Mouse (Mus musculus) kidney, embryonic 14.5 days (tissue): ENCODE results near the gene Ndufa7. TPM values are rescaled to one million over a fixed set of nuclear protein-coding genes. Genes with fewer than 3 reads are reported as not detected.

Experiments used
- ATAC-seq: fragments of 200-750 bp; cut with Nextera tagmentation; 2 replicates; pipeline ENCODE4 v1.8.0; 2017; ENCODE audit warnings: moderate number of reproducible peaks, mild to moderate bottlenecking, moderate TSS enrichment, moderate library complexity; ENCODE audit not compliant: low FRiP score, low TSS enrichment
- H3K27ac ChIP-seq: fragments of 300-500 bp; sonication (generic); 2 replicates; pipeline ENCODE4 v1.5.1; 2014; ENCODE audit warnings: low read depth, mild to moderate bottlenecking, low read length, moderate library complexity, mixed read lengths
- H3K27me3 ChIP-seq: fragments of 300-500 bp; sonication (generic); 2 replicates; pipeline ENCODE4 v1.6.1; 2014; ENCODE audit warnings: mild to moderate bottlenecking, low read length; ENCODE audit not compliant: control insufficient read depth, insufficient read depth
- H3K36me3 ChIP-seq: fragments of 300-500 bp; sonication (generic); 2 replicates; pipeline ENCODE4 v1.6.1; 2014; ENCODE audit warnings: low read length, mixed read lengths; ENCODE audit not compliant: control insufficient read depth, insufficient read depth
- H3K4me1 ChIP-seq: fragments of 300-500 bp; sonication (generic); 2 replicates; pipeline ENCODE4 v1.6.1; 2014; ENCODE audit warnings: low read length, mixed read lengths; ENCODE audit not compliant: control insufficient read depth, insufficient read depth
- H3K4me2 ChIP-seq: fragments of 300-500 bp; sonication (generic); replicated peaks from 2 replicates; pipeline ENCODE4 v1.6.1; 2014; ENCODE audit warnings: low read depth, mild to moderate bottlenecking, low read length
- H3K4me3 ChIP-seq: fragments of 300-500 bp; sonication (generic); 2 replicates; pipeline ENCODE4 v1.5.1; 2014; ENCODE audit warnings: mild to moderate bottlenecking, low read length
- H3K9ac ChIP-seq: fragments of 300-500 bp; sonication (generic); 2 replicates; pipeline ENCODE4 v1.6.1; 2014; ENCODE audit warnings: low read depth, mild to moderate bottlenecking, low read length, moderate library complexity
- H3K9me3 ChIP-seq: fragments of 300-500 bp; sonication (generic); 2 replicates; pipeline ENCODE4 v1.6.1; 2016; ENCODE audit warnings: low read length; ENCODE audit not compliant: control insufficient read depth
- WGBS: fragments of 180-500 bp; shearing (Covaris S2); extraction: QIAGEN DNeasy Blood & Tissue Kit; methylation state at CpG from one replicate; pipeline ENCODE4 v1.1.7; 2014; 5-methylcytosine and 5-hydroxymethylcytosine counted together
- polyA plus RNA-seq: library from polyadenylated mRNA; unstranded; fragments of >200 nt; fragmentation: Nextera tagmentation; extraction: Ambion mirVana; gene quantifications from 2 replicates; pipeline ENCODE4 v1.2.1, GENCODE M21; 2014

Gene Ndufa7
- 504 and 675 TPM in 2 replicates for polyA plus RNA-seq

GRCm38 (mm10) chr17:33824084-33824996, at the start of gene Ndufa7, which contains the start of gene Rps28:
Gene Ndufa7 (plus strand): TSS chr17:33824572.
Gene Rps28 (minus strand): TSS chr17:33824562.
- H3K36me3 ChIP-seq: peaks cover 59% of the 10 kb centered on the region
- under 1% methylated on average over 51 of the region's 51 CpGs for WGBS
- peaks cover 23% of the 10 kb centered on the region for H3K4me1 ChIP-seq

GRCm38 (mm10) chr17:33774573-33775155, 49.7 kb upstream of the Ndufa7 start:
- Histone ChIP-seq H3K9me3 (no peaks in the 10 kb centered on the region), H3K4me1 (peaks cover 7% of the 10 kb centered on the region), H3K9ac (no peak overlapping the region), H3K27me3 (no peaks in the 10 kb centered on the region), H3K4me2 (no peak overlapping the region), H3K27ac (no peak overlapping the region), H3K36me3 (peaks cover 19% of the 10 kb centered on the region), H3K4me3 (no peak overlapping the region)
- WGBS: 95% methylated on average over 8 of the region's 8 CpGs
- ATAC-seq: no peak

More at GRCm38 (mm10) chr17:33824084-33824996, at the start of gene Ndufa7, which contains the start of gene Rps28:
- peak within 1 kb of the TSS; percentile 83 for H3K4me3 ChIP-seq
- no peaks in the 10 kb centered on the region for H3K9me3 ChIP-seq
- peak within 1 kb of the TSS; percentile 80 for H3K27ac ChIP-seq
- no peaks in the 10 kb centered on the region for H3K27me3 ChIP-seq
- peak within 1 kb of the TSS; percentile 96 for H3K4me2 ChIP-seq
- H3K9ac ChIP-seq: peak within 1 kb of the TSS; percentile 89
- peak; percentile 94 for ATAC-seq

GRCm38 (mm10) chr17:33775287-33775686, 49.1 kb upstream of the Ndufa7 start:
- no peak overlapping the region for H3K4me2 ChIP-seq
- no peak overlapping the region for H3K4me3 ChIP-seq
- peaks cover 19% of the 10 kb centered on the region for H3K36me3 ChIP-seq
- H3K27me3 ChIP-seq: no peaks in the 10 kb centered on the region
- H3K27ac ChIP-seq: no peak overlapping the region
- H3K4me1 ChIP-seq: peaks cover 7% of the 10 kb centered on the region
- WGBS: 94% methylated on average over 4 of the region's 4 CpGs
- no peaks in the 10 kb centered on the region for H3K9me3 ChIP-seq
- no peak for ATAC-seq
- no peak overlapping the region for H3K9ac ChIP-seq

- Histone ChIP-seq H3K27me3 (no peaks in the 10 kb centered on the region), H3K36me3 (peaks cover 19% of the 10 kb centered on the region), H3K4me1 (peaks cover 19% of the 10 kb centered on the region), H3K27ac (peak overlapping the region; percentile 77), H3K9ac (no peak overlapping the region), H3K4me3 (peak overlapping the region; percentile 37; the same call in 1 of the 2 replicates), H3K9me3 (no peaks in the 10 kb centered on the region), H3K4me2 (peak overlapping the region; percentile 60)
- 46% methylated on average over 9 of the region's 9 CpGs for WGBS
- peak; percentile 70 for ATAC-seq
These were observed 45.0 kb upstream of the Ndufa7 start for GRCm38 (mm10) chr17:33779271-33779966.

GRCm38 (mm10) chr17:33779967-33780295, 44.4 kb upstream of the Ndufa7 start:
- H3K4me3 ChIP-seq: peak overlapping the region; percentile 37; the same call in 1 of the 2 replicates
- H3K27ac ChIP-seq: peak overlapping the region; percentile 57
- H3K9ac ChIP-seq: no peak overlapping the region
- H3K36me3 ChIP-seq: peaks cover 17% of the 10 kb centered on the region
- H3K4me1 ChIP-seq: peaks cover 19% of the 10 kb centered on the region
- no peaks in the 10 kb centered on the region for H3K27me3 ChIP-seq
- no peak for ATAC-seq
- peak overlapping the region; percentile 60 for H3K4me2 ChIP-seq
- no peaks in the 10 kb centered on the region for H3K9me3 ChIP-seq
- 82% methylated on average over 5 of the region's 5 CpGs for WGBS

- H3K27ac ChIP-seq: peak overlapping the region; percentile 57; the same call in 1 of the 2 replicates
- H3K9ac ChIP-seq: no peak overlapping the region
- H3K4me2 ChIP-seq: peak overlapping the region; percentile 60
- WGBS: 82% methylated on average over 5 of the region's 5 CpGs
- H3K27me3 ChIP-seq: no peaks in the 10 kb centered on the region
- peaks cover 19% of the 10 kb centered on the region for H3K4me1 ChIP-seq
- H3K9me3 ChIP-seq: no peaks in the 10 kb centered on the region
- no peak for ATAC-seq
- peaks cover 13% of the 10 kb centered on the region for H3K36me3 ChIP-seq
- peak overlapping the region; percentile 37 for H3K4me3 ChIP-seq
These were observed 43.9 kb upstream of the Ndufa7 start for GRCm38 (mm10) chr17:33780431-33780830.

GRCm38 (mm10) chr17:33781124-33781977, 43.0 kb upstream of the Ndufa7 start, which contains the start of gene Angptl4:
Gene Angptl4 (minus strand): TSS chr17:33781830.
- Histone ChIP-seq H3K4me3 (peak within 1 kb of the TSS; percentile 37), H3K4me2 (peak within 1 kb of the TSS; percentile 60), H3K27me3 (no peaks in the 10 kb centered on the region), H3K4me1 (peaks cover 19% of the 10 kb centered on the region), H3K9me3 (no peaks in the 10 kb centered on the region), H3K27ac (peak within 1 kb of the TSS; percentile 57; the same call in 1 of the 2 replicates), H3K36me3 (peaks cover 13% of the 10 kb centered on the region), H3K9ac (peak within 1 kb of the TSS; percentile 58)
- under 1% methylated on average over 50 of the region's 50 CpGs for WGBS
- peak; percentile 87 for ATAC-seq

- 26% methylated on average over 4 of the region's 4 CpGs for WGBS
- ATAC-seq: no peak
- Histone ChIP-seq H3K4me2 (peak overlapping the region; percentile 60), H3K4me3 (peak overlapping the region; percentile 37), H3K9me3 (no peaks in the 10 kb centered on the region), H3K9ac (peak overlapping the region; percentile 58; the same call in 1 of the 2 replicates), H3K27ac (no peak overlapping the region), H3K4me1 (peaks cover 19% of the 10 kb centered on the region), H3K36me3 (peaks cover 8% of the 10 kb centered on the region), H3K27me3 (no peaks in the 10 kb centered on the region)
These were observed 42.3 kb upstream of the Ndufa7 start for GRCm38 (mm10) chr17:33782067-33782466.
